Mouse (Mus musculus) cerebellum, adult 2 months (tissue): ENCODE results near the gene Dpp6.

Experiments
- CTCF ChIP-seq: fragments of 200-500 bp; IDR thresholded peaks from 2 replicates; pipeline ENCODE4 v1.5.1; 2011; ENCODE audit warnings: low read depth, mild to moderate bottlenecking, control low read depth, low read length, moderate library complexity, borderline replicate concordance; ENCODE audit not compliant: insufficient read depth
- POLR2A ChIP-seq: fragments of 200-500 bp; IDR thresholded peaks from 2 replicates; pipeline ENCODE4 v1.6.1; 2011; ENCODE audit warnings: low read length, control low read depth, borderline replicate concordance; ENCODE audit not compliant: insufficient read depth

DNA sequence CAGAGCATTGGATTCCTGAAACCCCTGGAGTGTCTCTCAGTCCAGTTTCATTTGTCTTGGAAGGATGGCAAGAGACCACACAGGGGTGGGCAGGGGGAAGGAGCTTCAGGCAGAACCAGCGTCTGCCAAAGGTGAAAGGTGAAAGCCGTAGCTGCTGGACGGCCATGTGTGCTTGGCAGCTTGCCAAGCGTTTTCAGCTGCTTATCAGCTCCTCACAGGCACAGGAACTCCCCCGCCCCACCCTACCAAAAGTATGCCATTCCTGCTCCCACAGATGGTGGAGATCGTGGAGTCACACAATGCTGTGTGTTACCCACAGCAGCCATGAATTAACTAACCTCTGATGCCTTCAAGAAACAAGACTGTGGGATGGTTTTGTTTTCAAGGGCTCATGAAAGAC, 891.2 kb downstream of the Dpp6 start:
- TF ChIP-seq CTCF (no peak), POLR2A (no peak)
